ENCODE assay signal across 9 mouse cellular contexts in genomic region chr6:143259870-143260559, GRCm38 (mm10).
DNase-seq lines count a peak whose midpoint lies in the region; ATAC-seq lines count a peak whose summit lies in the region.
"Had no signal": no experiment of that assay in that cellular context is flagged by ENCODE, and none has a peak within 500 bp of the region (broad histone marks: within the 10 kb centered on the region; RNA-seq: fewer than 3 reads in every experiment).

No protein-coding gene starts in this region.

- ATAC-seq in kidney, embryonic 14.5 days (ENCODE audit: low FRiP score, low TSS enrichment), result peak; percentile 71; the same call in 1 of the 2 replicates
- no peak for ATAC-seq in embryonic facial prominence, embryonic 14.5 days (ENCODE audit: low read depth)
- ATAC-seq in neural tube, embryonic 12.5 days (ENCODE audit: low FRiP score, low read depth), result peak; percentile 55

- no peaks in the 10 kb centered on the region for H3K36me3 ChIP-seq in kidney, embryonic 14.5 days (ENCODE audit: control insufficient read depth, insufficient read depth, low read length)
- no peaks in the 10 kb centered on the region for H3K36me3 ChIP-seq in embryonic facial prominence, embryonic 14.5 days (ENCODE audit: control insufficient read depth, insufficient read depth, low read length)
- no peaks in the 10 kb centered on the region for H3K36me3 ChIP-seq in neural tube, embryonic 12.5 days

- peaks cover 4% of the 10 kb centered on the region; the same call in 1 of the 2 replicates for H3K27me3 ChIP-seq in kidney, embryonic 14.5 days (ENCODE audit: control insufficient read depth, insufficient read depth, low read length)
- peaks cover 19% of the 10 kb centered on the region; the same call in 1 of the 2 replicates for H3K27me3 ChIP-seq in embryonic facial prominence, embryonic 14.5 days (replicated peaks; ENCODE audit: control insufficient read depth, insufficient read depth, low read length)
- H3K27me3 ChIP-seq in neural tube, embryonic 12.5 days (replicated peaks), result no peaks in the 10 kb centered on the region

- no peak overlapping the region for H3K4me3 ChIP-seq in kidney, embryonic 14.5 days (ENCODE audit: low read length)
- no peak overlapping the region for H3K4me3 ChIP-seq in embryonic facial prominence, embryonic 14.5 days (ENCODE audit: low read depth, low read length)
- no peak overlapping the region for H3K4me3 ChIP-seq in neural tube, embryonic 12.5 days

- H3K9ac ChIP-seq in kidney, embryonic 14.5 days (ENCODE audit: low read depth, low read length), result no peak overlapping the region
- H3K9ac ChIP-seq in embryonic facial prominence, embryonic 14.5 days (ENCODE audit: low read depth, low read length), result no peak overlapping the region
- H3K9ac ChIP-seq in neural tube, embryonic 12.5 days, result no peak overlapping the region
- H3K9ac ChIP-seq: liver, embryonic 14.5 days had no signal

- peak overlapping the region; percentile 21; the same call in 1 of the 2 replicates for H3K4me2 ChIP-seq in kidney, embryonic 14.5 days (replicated peaks; ENCODE audit: low read depth, low read length)
- peak overlapping the region; percentile 34 for H3K4me2 ChIP-seq in embryonic facial prominence, embryonic 14.5 days (ENCODE audit: low read depth, low read length)
- peak overlapping the region; percentile 52 for H3K4me2 ChIP-seq in neural tube, embryonic 12.5 days (replicated peaks)

- no peaks in the 10 kb centered on the region for H3K9me3 ChIP-seq in kidney, embryonic 14.5 days (ENCODE audit: control insufficient read depth, low read length)
- H3K9me3 ChIP-seq in embryonic facial prominence, embryonic 14.5 days (ENCODE audit: control insufficient read depth, low read length), result no peaks in the 10 kb centered on the region
- H3K9me3 ChIP-seq in neural tube, embryonic 12.5 days, result 0 out of 2 replicates have a peak, but pooled peaks cover 3% of the 10 kb centered on the region

- DNase-seq in kidney, adult 9 months, result no peak
- no peak for DNase-seq in embryonic facial prominence, embryonic 14.5 days (ENCODE audit: low spot score)
- peak; percentile 21 to 43 for DNase-seq in kidney, postnatal 4 days
- DNase-seq in frontal cortex, postnatal 25 days (ENCODE audit: low spot score in 2 of 2), result no peak
- no peak for DNase-seq in heart, postnatal 4 days
- no peak for DNase-seq in urinary bladder, adult 2 months (ENCODE audit: low spot score)

- WGBS in kidney, embryonic 14.5 days, result 40% methylated on average over 18 of the region's 18 CpGs
- 46% methylated on average over 18 of the region's 18 CpGs for WGBS in embryonic facial prominence, embryonic 14.5 days
- WGBS in neural tube, embryonic 12.5 days, result 48% methylated on average over 18 of the region's 18 CpGs

- no peak overlapping the region for H3K27ac ChIP-seq in kidney, embryonic 14.5 days (ENCODE audit: low read depth, low read length)
- H3K27ac ChIP-seq in embryonic facial prominence, embryonic 14.5 days (replicated peaks; ENCODE audit: low read depth, low read length), result no peak overlapping the region
- H3K27ac ChIP-seq in neural tube, embryonic 12.5 days, result no peak overlapping the region
- H3K27ac ChIP-seq: liver, embryonic 14.5 days had no signal

- H3K4me1 ChIP-seq in kidney, embryonic 14.5 days (ENCODE audit: control insufficient read depth, insufficient read depth, low read length), result no peaks in the 10 kb centered on the region
- 0 out of 2 replicates have a peak, but pooled peaks cover 6% of the 10 kb centered on the region for H3K4me1 ChIP-seq in embryonic facial prominence, embryonic 14.5 days (ENCODE audit: control insufficient read depth, insufficient read depth, low read length)
- H3K4me1 ChIP-seq in neural tube, embryonic 12.5 days, result peaks cover 27% of the 10 kb centered on the region

Comparison
In these comparisons a context has a peak if more than half of its experiments do, and no peak if none do; other contexts are left out.
1. DNase-seq: peak in kidney, postnatal 4 days (2 of 2); none in kidney, adult 9 months (single experiment), embryonic facial prominence, embryonic 14.5 days (single experiment), frontal cortex, postnatal 25 days (0 of 2), heart, postnatal 4 days (single experiment) and urinary bladder, adult 2 months (single experiment).
2. Peak in every context shown above with its lines, with median percentiles within 50 percentile points of each other: H3K4me2 ChIP-seq.